Mouse (Mus musculus) CD4-positive helper T cell, adult 2 months (primary cell): ENCODE data around the gene Cabcoco1.

Source experiments
- DNase-seq: peaks from one replicate; pipeline ENCODE4 v3.0.0-alpha.2; 2012; ENCODE audit warnings: low read depth, missing footprints, low spot score

Cabcoco1 gene

DNA sequence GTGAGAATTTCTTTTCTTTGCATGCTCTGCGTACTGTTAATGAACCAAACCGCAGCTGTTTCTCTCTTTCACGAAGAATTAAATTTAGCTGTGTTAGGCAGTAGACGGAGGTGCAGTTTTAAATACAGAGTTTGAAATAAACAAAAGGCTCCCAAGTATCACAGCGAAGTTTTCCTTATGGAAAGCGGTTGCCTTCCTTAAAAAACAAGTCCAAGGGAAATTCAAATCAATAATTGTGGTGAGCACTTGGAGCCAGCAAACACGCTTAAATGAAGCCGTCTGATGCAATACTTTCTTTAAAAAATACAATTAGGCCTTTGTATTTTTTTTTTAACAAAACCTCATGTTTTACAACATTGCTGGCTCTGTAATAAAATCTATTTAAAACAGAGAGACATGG lies 101.2 kb downstream of the Cabcoco1 start:
- DNase-seq, result no peak

DNA sequence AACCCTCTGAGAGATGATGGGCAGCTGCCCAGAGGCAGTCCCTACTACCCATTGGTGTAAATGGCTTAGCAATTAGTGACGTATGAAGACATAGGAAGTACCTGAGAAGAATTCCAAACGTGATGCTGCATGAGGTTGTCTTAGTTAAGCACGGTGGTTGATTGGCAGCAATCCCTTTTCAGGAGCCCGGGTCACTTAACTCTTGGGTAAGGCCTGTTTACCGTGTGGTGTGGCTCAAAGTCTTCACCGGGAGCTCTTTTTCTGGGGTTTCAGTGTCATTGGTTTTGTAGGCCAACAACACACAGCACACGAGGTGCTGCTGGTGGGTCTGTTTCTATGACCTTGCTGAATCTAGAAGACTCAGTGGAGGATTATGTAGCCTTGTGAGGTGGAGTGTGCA lies 105.9 kb downstream of the Cabcoco1 start:
- DNase-seq, result no peak

DNA sequence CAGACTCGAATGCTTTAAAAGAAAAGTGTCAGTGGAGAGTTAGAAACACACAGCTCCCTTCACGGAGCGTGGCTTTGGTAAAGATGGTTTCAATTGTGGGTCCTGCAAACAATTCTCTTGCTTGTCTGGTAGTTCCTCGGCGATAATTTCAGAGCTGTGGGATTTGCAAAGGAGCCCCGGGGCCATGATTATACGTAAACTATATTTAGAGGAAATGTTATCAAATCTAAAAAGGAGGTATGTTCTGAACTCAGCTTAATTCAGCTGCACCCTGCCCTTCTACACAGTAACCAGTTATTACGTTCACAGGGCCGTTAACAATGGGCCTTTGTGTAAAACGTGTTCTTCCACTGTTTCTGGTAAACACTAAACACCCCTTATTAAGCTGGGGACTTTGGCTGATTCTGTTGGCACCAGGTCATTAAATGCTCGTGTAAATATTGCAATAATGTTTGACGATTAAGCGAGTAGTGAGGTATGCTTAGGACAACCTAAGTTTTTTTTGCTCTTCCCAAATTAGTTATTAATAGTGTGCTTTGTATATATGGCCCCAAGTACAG lies 106.6 kb downstream of the Cabcoco1 start:
- no peak for DNase-seq

DNA sequence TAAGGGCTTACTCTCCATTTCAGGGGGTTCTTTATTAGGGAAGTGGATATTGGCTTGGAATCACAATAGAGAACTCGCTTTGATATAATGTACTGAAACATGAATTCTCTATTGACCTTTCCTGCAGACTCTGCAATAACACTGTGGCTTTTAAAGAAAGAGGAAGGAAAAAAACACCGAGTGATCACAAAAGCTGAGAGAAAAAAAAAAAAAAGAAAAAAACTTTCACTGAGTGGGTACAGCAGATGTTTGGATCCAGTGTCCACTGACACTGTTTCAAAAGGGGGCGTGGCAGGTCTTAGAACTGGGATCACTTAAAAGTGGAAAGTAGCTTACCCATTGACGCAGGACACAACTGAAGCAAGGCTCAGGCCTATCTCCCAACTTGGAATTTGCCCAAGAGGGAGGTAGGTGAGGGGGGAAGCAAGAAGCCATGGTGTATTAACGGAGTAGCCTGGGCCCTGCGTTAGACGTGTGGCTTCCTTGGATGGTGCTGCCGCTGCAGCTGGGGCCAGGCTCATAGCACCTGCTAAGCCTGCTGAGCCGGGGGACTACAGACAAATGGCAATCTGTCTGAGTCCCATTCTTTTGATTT lies 107.6 kb downstream of the Cabcoco1 start:
- no peak for DNase-seq

DNA sequence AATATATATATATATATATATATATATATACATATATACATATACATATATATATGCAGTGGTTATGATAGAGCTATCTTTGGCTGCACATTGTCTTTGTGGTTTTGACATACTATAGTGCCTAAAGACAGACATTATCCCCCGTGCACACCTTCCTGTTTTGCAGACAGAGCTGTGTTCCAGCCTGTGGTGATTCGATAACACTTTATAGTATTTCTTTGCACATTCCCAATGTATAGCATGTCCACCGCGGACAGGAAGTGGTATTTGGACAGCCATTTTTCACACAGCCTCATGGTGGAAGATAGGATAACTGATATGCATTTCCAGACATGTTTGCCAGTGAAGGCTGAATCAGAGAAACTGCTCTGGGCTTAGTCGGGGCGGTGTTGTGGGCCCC lies 110.3 kb downstream of the Cabcoco1 start:
- DNase-seq, result no peak

DNA sequence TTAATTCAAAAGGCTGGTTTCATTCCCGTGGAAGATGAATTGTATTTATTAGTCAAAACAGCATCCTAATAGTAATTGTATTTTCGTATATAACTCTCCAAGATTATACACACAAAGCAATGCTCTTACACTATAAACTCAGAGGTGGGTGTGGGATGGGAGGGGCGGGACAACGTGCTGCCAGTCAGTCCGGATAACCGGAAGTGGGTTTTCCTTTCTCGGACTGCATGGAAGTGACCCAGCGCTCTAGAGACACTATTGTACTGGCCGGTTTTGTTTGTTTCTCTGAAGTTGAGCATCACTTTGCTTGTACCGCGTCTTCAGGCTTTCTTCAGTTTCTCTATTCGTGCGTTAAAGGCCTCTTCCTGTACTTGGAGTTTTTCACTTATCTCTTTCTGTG lies 110.8 kb downstream of the Cabcoco1 start:
- DNase-seq, result no peak

DNA sequence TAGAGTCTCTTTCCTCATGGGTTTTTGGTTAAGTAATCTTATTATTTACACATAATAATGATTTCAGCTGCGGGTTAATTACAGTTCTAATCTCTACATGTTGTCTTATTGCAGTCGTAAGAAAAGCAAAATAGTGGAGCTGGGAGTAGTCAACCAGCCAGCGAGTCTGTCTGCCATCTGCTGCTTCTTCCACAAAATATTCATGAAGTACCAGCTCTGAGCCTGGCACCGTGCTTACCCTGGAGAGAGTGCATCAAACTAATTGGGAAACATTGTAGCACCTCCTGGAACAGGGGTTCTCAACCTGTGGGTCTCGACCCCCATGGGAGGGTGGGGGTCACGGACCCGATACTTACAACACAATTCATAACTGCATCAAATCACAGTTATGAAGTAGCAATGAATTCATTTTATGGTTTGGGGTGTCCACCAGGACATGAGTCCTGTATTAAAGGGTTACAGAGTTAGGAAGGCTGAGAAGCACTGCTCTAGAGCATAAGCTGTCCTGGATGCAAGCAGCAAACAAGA lies 121.2 kb downstream of the Cabcoco1 start:
- no peak for DNase-seq

DNA sequence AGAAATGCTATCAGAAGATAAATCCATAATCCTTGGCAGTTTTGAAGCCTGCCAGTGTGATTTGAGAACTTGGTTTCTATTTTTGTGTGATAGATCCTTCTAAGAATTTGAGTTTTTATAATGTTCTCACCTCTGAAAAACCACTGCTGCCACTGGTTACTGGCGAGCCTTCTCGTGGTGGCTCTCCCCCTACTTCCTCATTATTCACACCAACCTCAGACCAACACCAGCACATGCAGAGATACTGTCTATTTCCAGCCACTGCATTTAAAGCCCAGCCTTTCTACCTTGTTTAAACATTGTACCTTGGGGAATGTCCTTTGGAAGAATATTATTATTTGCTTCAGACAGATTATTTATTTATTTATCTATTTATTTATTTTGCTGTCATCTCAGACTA lies 121.8 kb downstream of the Cabcoco1 start:
- no peak for DNase-seq

DNA sequence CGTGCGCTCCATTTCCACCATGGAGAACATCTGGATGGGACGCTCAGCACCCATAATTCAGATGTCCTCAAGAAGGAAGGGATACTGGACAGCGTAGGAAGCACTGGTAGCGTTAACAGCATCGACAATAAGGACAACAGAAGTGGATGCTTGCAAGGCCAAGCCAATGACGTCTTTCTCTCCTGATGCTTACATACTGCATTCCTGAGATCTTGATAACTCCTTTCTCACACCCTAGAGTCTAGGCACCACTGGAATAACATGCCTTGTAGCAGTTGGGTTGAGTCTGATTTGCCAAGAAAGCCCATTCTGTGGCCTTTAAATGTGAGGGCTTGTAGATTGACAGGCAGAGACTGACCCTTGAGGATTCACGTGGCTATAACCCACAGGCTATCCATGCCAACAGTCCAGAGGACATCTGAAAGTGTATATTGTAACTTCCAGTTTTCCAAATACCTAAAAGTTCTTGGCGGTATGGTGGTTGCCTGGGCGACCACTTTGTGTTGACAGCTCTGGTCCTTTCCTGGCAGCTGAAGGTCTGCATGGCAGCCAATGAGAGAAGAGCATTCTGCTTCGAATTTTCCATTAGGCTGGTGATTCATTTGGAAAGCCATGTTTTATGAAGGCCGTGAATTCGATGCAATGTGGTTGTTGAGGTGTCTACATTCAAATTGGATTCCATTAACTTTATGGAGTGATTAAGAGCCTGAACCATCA lies 124.5 kb downstream of the Cabcoco1 start:
- DNase-seq, result no peak

DNA sequence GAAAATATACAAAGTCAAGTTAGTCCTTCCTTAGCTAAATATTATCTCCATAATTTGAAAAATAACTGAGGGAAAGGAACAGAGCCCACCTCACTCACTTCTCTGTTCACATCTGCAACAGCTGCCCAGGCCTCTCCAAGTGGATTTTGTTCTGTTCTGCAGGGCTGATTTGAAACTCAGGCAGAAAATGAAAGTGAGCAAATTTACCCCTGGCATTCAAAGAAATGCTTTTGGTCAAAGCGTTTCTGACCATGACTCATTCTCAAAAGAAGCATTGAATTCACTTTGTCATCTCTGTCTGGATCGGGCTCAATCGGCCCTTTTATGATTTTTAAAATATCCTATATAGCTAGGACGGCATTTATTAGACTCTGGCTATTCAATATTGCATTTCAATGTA lies 135.8 kb downstream of the Cabcoco1 start:
- DNase-seq, result no peak

DNA sequence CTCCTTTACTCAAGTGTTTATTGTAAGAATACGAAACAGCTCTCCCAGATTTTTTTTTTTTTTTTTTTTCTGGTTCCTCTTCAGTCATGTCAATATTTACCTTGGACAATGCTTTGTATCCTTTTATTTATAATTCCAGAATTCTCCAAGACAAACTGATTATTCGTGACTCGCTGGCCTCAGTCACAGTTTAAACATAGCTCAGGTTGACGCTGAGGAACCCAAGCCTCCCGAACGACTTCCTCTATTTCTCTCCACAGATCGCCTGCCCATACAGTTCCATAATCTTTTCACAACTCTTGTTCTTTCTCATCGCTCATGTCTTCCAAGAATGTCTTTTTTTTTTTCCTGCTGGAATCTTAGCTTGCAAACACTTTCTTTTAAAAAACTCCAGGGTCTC lies 144.9 kb downstream of the Cabcoco1 start:
- DNase-seq, result no peak

DNA sequence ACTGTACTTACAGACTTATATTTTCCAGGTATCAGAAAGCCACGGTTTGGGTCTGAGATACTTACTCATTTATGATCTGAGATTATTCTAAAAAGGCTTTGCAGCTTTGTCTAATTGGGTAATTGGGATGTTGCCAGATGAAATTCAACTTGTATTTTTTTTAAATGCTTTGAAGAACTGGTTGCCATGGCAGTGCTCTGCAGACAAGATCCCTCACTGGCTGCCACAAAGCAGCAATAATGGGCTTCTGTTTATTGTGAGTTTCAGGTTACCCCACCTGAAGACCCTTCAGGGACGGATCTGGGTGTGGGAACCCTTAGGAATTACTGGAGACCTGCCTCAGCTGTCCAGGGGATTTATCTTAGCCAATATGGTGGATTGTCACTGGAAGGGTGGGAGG lies 145.6 kb downstream of the Cabcoco1 start:
- no peak for DNase-seq

DNA sequence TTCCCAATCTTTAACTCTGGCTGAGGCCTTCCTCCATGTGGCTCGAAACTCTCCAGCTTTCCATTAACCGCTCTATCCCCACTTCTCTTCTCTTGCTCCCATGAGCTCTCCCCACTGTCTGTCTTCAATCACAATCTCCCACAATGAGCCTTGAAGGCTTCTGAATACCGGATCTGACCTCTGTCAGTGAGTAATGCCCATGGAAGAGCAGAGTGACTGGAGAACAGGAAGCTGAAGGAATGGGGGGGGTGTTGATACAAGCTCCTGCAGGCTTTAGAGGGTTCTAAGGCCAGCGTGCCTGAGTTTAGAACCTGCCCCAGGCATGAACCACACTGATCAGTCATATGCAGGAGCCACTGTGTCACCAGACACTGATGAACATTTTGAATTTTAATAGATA lies 150.1 kb downstream of the Cabcoco1 start:
- no peak for DNase-seq

DNA sequence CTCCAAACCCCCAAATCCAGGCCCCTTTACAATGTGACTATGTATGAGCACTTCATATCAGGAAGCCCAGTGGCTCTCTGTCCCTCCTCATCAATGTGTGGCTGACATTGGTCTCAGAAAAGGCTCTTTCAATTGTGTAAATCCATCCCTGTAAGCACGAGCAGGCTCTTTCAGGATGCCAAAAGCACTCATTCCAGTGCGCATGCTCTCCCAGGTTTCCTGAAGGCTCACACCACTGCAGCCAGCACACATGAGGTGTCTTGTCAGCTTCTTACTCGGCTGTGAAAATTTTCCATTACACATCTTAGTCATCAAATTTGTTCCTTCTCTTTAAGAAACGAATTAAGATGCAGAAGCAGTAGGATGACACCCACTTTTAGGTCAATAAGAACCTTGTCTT lies 152.9 kb downstream of the Cabcoco1 start:
- peak; percentile 7 for DNase-seq

DNA sequence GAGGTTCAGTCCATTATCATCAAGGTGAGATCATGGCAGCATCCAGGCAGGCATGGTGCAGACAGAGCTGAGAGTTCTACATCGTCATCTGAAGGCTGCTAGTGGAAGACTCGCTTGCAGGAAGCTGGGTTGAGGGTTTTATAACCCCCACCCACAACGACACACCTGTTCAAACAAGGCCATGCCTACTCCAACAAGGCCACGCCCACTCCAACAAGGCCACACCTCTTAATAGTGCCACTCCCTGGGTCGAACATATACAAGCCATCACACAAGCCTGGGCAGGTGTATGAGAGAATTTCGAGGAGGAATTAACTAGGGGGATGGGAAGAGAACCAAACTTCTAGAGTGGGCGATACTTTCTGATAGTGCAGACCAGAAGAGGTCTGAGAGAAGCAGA lies 153.6 kb downstream of the Cabcoco1 start:
- DNase-seq, result no peak
